Mouse (Mus musculus): ENCODE results near the gene Dhx36.
A peak's percentile ranks its signal among the peaks of the same experiment; 100 is the strongest.

- TF ChIP-seq GATA1 (IDR thresholded peaks at IDR 0.05; ENCODE audit: borderline replicate concordance, low read length): no peak
- TF ChIP-seq CTCF (IDR thresholded peaks at IDR 0.05; ENCODE audit: low read depth, low read length): peak; percentile 45
These were observed 48.4 kb downstream of the Dhx36 start for GRCm38 (mm10) chr3:62458284-62459013.

Measured in G1E (cell line).